Mouse (Mus musculus): Measurements from ENCODE around the gene Wdr11. TPM values are rescaled to one million over a fixed set of nuclear protein-coding genes. Genes with fewer than 3 reads are reported as not detected.

The Wdr11 gene
- polyA plus RNA-seq, 1 experiment from 2014 or later = 37.0 TPM

DNA sequence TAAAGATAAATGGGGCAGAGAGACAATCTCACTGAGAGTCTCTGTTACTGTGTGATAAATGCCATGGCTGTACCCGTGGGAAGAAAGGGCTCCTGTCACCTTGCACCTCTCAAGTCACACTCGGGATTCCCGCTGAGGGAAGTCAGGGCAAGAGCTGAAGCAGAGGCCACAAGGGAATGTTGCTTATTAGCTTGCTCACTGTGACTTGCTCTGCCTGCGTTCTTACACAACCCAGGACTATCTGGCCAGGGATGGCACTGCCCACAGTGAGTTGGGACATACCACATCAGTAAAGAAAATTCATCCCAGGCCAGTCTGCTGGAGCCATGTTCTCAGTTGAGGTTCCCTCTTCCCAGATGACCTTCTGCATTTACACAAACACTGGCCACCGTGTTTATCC is 29.5 kb downstream of the Wdr11 start:
- H3K4me1 ChIP-seq (replicated peaks; ENCODE audit: control insufficient read depth, insufficient read depth, low read length) = no peaks in the 10 kb centered on the region
- H3K9ac ChIP-seq (ENCODE audit: low read length) = no peak overlapping the region
- no peak for ATAC-seq (replicated peaks; ENCODE audit: low FRiP score)
- DNase-seq (ENCODE audit: low spot score) = no peak
- H3K9me3 ChIP-seq (ENCODE audit: control insufficient read depth, low read length) = no peaks in the 10 kb centered on the region
- 92% methylated on average over 5 of the region's 5 CpGs for WGBS
- H3K27ac ChIP-seq (ENCODE audit: low read depth, low read length) = no peak overlapping the region
- H3K36me3 ChIP-seq (ENCODE audit: control insufficient read depth, insufficient read depth, low read length) = peaks cover 3% of the 10 kb centered on the region; the same call in 1 of the 2 replicates
- H3K4me2 ChIP-seq (ENCODE audit: low read depth, low read length, severe bottlenecking) = no peak overlapping the region
- no peaks in the 10 kb centered on the region for H3K27me3 ChIP-seq (ENCODE audit: control insufficient read depth, insufficient read depth, low read length)
- H3K4me3 ChIP-seq (ENCODE audit: low read depth, low read length) = no peak overlapping the region

DNA sequence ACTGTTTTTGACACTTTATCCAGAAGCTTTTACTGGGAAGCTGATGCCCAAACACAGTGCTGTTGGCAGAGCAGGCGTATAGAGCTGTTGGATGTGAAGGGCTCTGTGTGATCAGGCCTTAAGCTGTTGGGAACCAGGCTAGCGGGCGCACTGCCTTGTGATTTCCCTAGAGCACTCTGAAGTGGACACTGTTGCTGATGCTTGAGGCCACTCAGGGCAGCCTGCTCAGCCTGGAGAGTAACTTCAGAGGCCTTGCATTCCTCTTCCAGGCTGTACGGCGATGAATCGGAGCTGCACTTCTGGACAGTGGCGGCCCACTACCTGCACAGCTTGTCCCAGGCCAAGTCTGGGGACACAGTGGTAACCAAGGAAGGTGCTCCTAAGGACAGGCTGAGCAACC is 38.7 kb downstream of the Wdr11 start:
- no peak overlapping the region for H3K9ac ChIP-seq (ENCODE audit: low read length)
- ATAC-seq (replicated peaks; ENCODE audit: low FRiP score) = no peak
- peaks cover 3% of the 10 kb centered on the region; the same call in 1 of the 2 replicates for H3K36me3 ChIP-seq (ENCODE audit: control insufficient read depth, insufficient read depth, low read length)
- WGBS = 92% methylated on average over 7 of the region's 7 CpGs
- DNase-seq (ENCODE audit: low spot score) = no peak
- H3K27ac ChIP-seq (ENCODE audit: low read depth, low read length) = no peak overlapping the region
- H3K4me1 ChIP-seq (replicated peaks; ENCODE audit: control insufficient read depth, insufficient read depth, low read length) = no peaks in the 10 kb centered on the region
- H3K4me2 ChIP-seq (ENCODE audit: low read depth, low read length, severe bottlenecking) = no peak overlapping the region
- no peak overlapping the region for H3K4me3 ChIP-seq (ENCODE audit: low read depth, low read length)
- H3K27me3 ChIP-seq (ENCODE audit: control insufficient read depth, insufficient read depth, low read length) = no peaks in the 10 kb centered on the region
- no peaks in the 10 kb centered on the region for H3K9me3 ChIP-seq (ENCODE audit: control insufficient read depth, low read length)

DNA sequence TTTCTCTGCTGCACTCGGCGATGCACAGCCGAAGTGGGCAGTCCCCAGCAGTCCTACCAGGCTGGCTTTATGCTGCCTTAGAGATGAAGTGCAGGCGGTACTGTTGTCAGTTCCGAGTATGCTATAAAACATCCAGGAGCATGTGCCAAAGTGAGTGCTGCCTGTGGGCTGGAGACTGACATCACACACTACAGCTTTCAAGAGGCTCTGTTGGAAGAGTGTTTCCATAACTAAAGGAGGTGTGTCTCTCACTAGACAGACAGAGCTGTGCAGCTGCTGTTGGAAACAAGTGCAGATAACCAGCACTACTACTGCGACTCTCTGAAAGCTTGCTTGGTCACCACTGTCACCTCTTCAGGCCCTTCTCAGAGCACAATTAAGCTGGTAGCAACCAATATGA is 39.8 kb downstream of the Wdr11 start:
- Histone ChIP-seq H3K4me3 (ENCODE audit: low read depth, low read length) (no peak overlapping the region), H3K9me3 (ENCODE audit: control insufficient read depth, low read length) (no peaks in the 10 kb centered on the region), H3K36me3 (ENCODE audit: control insufficient read depth, insufficient read depth, low read length) (peaks cover 3% of the 10 kb centered on the region; the same call in 1 of the 2 replicates), H3K9ac (ENCODE audit: low read length) (no peak overlapping the region), H3K27me3 (ENCODE audit: control insufficient read depth, insufficient read depth, low read length) (no peaks in the 10 kb centered on the region), H3K27ac (ENCODE audit: low read depth, low read length) (no peak overlapping the region), H3K4me1 (replicated peaks; ENCODE audit: control insufficient read depth, insufficient read depth, low read length) (no peaks in the 10 kb centered on the region), H3K4me2 (ENCODE audit: low read depth, low read length, severe bottlenecking) (no peak overlapping the region)
- ATAC-seq (replicated peaks; ENCODE audit: low FRiP score) = no peak
- WGBS = 95% methylated on average over 6 of the region's 6 CpGs
- DNase-seq (ENCODE audit: low spot score) = no peak

- Histone ChIP-seq H3K27ac (ENCODE audit: low read depth, low read length) (no peak overlapping the region), H3K4me1 (replicated peaks; ENCODE audit: control insufficient read depth, insufficient read depth, low read length) (no peaks in the 10 kb centered on the region), H3K9me3 (ENCODE audit: control insufficient read depth, low read length) (no peaks in the 10 kb centered on the region), H3K36me3 (ENCODE audit: control insufficient read depth, insufficient read depth, low read length) (no peaks in the 10 kb centered on the region; the same call in 1 of the 2 replicates), H3K4me3 (ENCODE audit: low read depth, low read length) (no peak overlapping the region), H3K27me3 (ENCODE audit: control insufficient read depth, insufficient read depth, low read length) (no peaks in the 10 kb centered on the region), H3K9ac (ENCODE audit: low read length) (no peak overlapping the region), H3K4me2 (ENCODE audit: low read depth, low read length, severe bottlenecking) (no peak overlapping the region)
- DNase-seq (ENCODE audit: low spot score) (no peak), ATAC-seq (replicated peaks; ENCODE audit: low FRiP score) (no peak)
- 95% methylated on average over 12 of the region's 12 CpGs for WGBS
Measured at GRCm38 (mm10) chr7:129635898-129636640, 44.4 kb downstream of the Wdr11 start.

- no peaks in the 10 kb centered on the region; the same call in 1 of the 2 replicates for H3K36me3 ChIP-seq (ENCODE audit: control insufficient read depth, insufficient read depth, low read length)
- no peaks in the 10 kb centered on the region for H3K9me3 ChIP-seq (ENCODE audit: control insufficient read depth, low read length)
- no peaks in the 10 kb centered on the region for H3K27me3 ChIP-seq (ENCODE audit: control insufficient read depth, insufficient read depth, low read length)
- H3K4me3 ChIP-seq (ENCODE audit: low read depth, low read length) = no peak overlapping the region
- DNase-seq (ENCODE audit: low spot score) (no peak), ATAC-seq (replicated peaks; ENCODE audit: low FRiP score) (no peak)
- H3K27ac ChIP-seq (ENCODE audit: low read depth, low read length) = no peak overlapping the region
- no peaks in the 10 kb centered on the region for H3K4me1 ChIP-seq (replicated peaks; ENCODE audit: control insufficient read depth, insufficient read depth, low read length)
- H3K4me2 ChIP-seq (ENCODE audit: low read depth, low read length, severe bottlenecking) = no peak overlapping the region
- WGBS = 79% methylated on average over 9 of the region's 9 CpGs
- no peak overlapping the region for H3K9ac ChIP-seq (ENCODE audit: low read length)
Measured at GRCm38 (mm10) chr7:129636992-129637391, 45.3 kb downstream of the Wdr11 start.

GRCm38 (mm10) chr7:129637906-129638475 is 46.3 kb downstream of the Wdr11 start:
- no peak for DNase-seq (ENCODE audit: low spot score)
- Histone ChIP-seq H3K4me2 (ENCODE audit: low read depth, low read length, severe bottlenecking) (no peak overlapping the region), H3K4me3 (ENCODE audit: low read depth, low read length) (no peak overlapping the region), H3K9me3 (ENCODE audit: control insufficient read depth, low read length) (no peaks in the 10 kb centered on the region), H3K27me3 (ENCODE audit: control insufficient read depth, insufficient read depth, low read length) (no peaks in the 10 kb centered on the region), H3K4me1 (replicated peaks; ENCODE audit: control insufficient read depth, insufficient read depth, low read length) (no peaks in the 10 kb centered on the region), H3K27ac (ENCODE audit: low read depth, low read length) (no peak overlapping the region), H3K36me3 (ENCODE audit: control insufficient read depth, insufficient read depth, low read length) (no peaks in the 10 kb centered on the region), H3K9ac (ENCODE audit: low read length) (no peak overlapping the region)
- ATAC-seq (replicated peaks; ENCODE audit: low FRiP score) = no peak
- 89% methylated on average over 5 of the region's 5 CpGs for WGBS

DNA sequence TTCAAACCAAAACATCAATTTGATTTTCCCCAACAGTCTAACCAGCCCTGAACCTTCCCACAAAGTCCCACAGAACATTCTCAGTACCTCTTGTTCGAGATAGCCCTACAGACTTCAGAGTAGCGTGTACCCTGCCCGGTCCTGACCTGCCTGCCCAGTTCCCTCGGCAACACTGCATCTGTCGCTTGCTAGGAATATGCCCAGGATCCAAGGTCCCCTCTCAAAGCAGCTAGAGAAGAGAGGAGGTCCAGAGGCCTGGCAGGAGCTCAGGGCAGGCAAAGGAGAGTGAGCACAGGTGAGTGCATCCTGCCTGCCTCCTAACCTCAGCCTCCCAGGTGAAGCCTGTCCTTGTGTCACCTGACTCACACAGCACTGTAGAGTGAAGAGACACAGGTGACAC is 47.3 kb downstream of the Wdr11 start:
- Histone ChIP-seq H3K27me3 (ENCODE audit: control insufficient read depth, insufficient read depth, low read length) (no peaks in the 10 kb centered on the region), H3K9me3 (ENCODE audit: control insufficient read depth, low read length) (no peaks in the 10 kb centered on the region), H3K4me2 (ENCODE audit: low read depth, low read length, severe bottlenecking) (no peak overlapping the region), H3K27ac (ENCODE audit: low read depth, low read length) (no peak overlapping the region), H3K36me3 (ENCODE audit: control insufficient read depth, insufficient read depth, low read length) (no peaks in the 10 kb centered on the region), H3K4me1 (replicated peaks; ENCODE audit: control insufficient read depth, insufficient read depth, low read length) (no peaks in the 10 kb centered on the region), H3K9ac (ENCODE audit: low read length) (no peak overlapping the region), H3K4me3 (ENCODE audit: low read depth, low read length) (no peak overlapping the region)
- DNase-seq (ENCODE audit: low spot score) (no peak), ATAC-seq (replicated peaks; ENCODE audit: low FRiP score) (no peak)
- WGBS = 95% methylated on average over 5 of the region's 5 CpGs

- WGBS = 84% methylated on average over 6 of the region's 6 CpGs
- Histone ChIP-seq H3K9me3 (ENCODE audit: control insufficient read depth, low read length) (no peaks in the 10 kb centered on the region), H3K27ac (ENCODE audit: low read depth, low read length) (no peak overlapping the region), H3K9ac (ENCODE audit: low read length) (no peak overlapping the region), H3K4me2 (ENCODE audit: low read depth, low read length, severe bottlenecking) (no peak overlapping the region), H3K4me3 (ENCODE audit: low read depth, low read length) (no peak overlapping the region), H3K36me3 (ENCODE audit: control insufficient read depth, insufficient read depth, low read length) (no peaks in the 10 kb centered on the region), H3K4me1 (replicated peaks; ENCODE audit: control insufficient read depth, insufficient read depth, low read length) (no peaks in the 10 kb centered on the region), H3K27me3 (ENCODE audit: control insufficient read depth, insufficient read depth, low read length) (no peaks in the 10 kb centered on the region)
- DNase-seq (ENCODE audit: low spot score) (no peak), ATAC-seq (replicated peaks; ENCODE audit: low FRiP score) (no peak)
Measured at GRCm38 (mm10) chr7:129639833-129640232, 48.2 kb downstream of the Wdr11 start.

- no peaks in the 10 kb centered on the region for H3K9me3 ChIP-seq (ENCODE audit: control insufficient read depth, low read length)
- WGBS = 92% methylated on average over 4 of the region's 4 CpGs
Measured at GRCm38 (mm10) chr7:129643290-129643689, 51.6 kb downstream of the Wdr11 start.

More at GRCm38 (mm10) chr7:129643290-129643689, 51.6 kb downstream of the Wdr11 start:
- Histone ChIP-seq H3K4me2 (ENCODE audit: low read depth, low read length, severe bottlenecking) (no peak overlapping the region), H3K4me1 (replicated peaks; ENCODE audit: control insufficient read depth, insufficient read depth, low read length) (no peaks in the 10 kb centered on the region), H3K9ac (ENCODE audit: low read length) (no peak overlapping the region), H3K4me3 (ENCODE audit: low read depth, low read length) (no peak overlapping the region), H3K36me3 (ENCODE audit: control insufficient read depth, insufficient read depth, low read length) (no peaks in the 10 kb centered on the region), H3K27me3 (ENCODE audit: control insufficient read depth, insufficient read depth, low read length) (no peaks in the 10 kb centered on the region), H3K27ac (ENCODE audit: low read depth, low read length) (no peak overlapping the region)
- ATAC-seq (replicated peaks; ENCODE audit: low FRiP score) (no peak), DNase-seq (ENCODE audit: low spot score) (no peak)
